Mouse (Mus musculus) stomach, embryonic 16.5 days (tissue): Measurements from ENCODE around the gene Syt14. TPM values are rescaled to one million over a fixed set of nuclear protein-coding genes. Genes with fewer than 3 reads are reported as not detected.

Experiments used
- ATAC-seq: fragments of 200-750 bp; cut with Nextera tagmentation; 2 replicates; pipeline ENCODE4 v1.8.0; 2017; ENCODE audit warnings: moderate number of reproducible peaks, moderate TSS enrichment; ENCODE audit not compliant: insufficient read depth, low FRiP score
- H3K27ac ChIP-seq: fragments of 300-500 bp; sonication (generic); 2 replicates; pipeline ENCODE4 v1.5.1; 2014; ENCODE audit warnings: low read length
- H3K27me3 ChIP-seq: fragments of 300-500 bp; sonication (generic); 2 replicates; pipeline ENCODE4 v1.6.1; 2014; ENCODE audit warnings: low read length, control low read depth, mixed read lengths; ENCODE audit not compliant: control insufficient read depth, insufficient read depth
- H3K36me3 ChIP-seq: fragments of 300-500 bp; sonication (generic); 2 replicates; pipeline ENCODE4 v1.6.1; 2014; ENCODE audit warnings: low read length; ENCODE audit not compliant: control insufficient read depth, insufficient read depth
- H3K4me1 ChIP-seq: fragments of 300-500 bp; sonication (generic); 2 replicates; pipeline ENCODE4 v1.6.1; 2014; ENCODE audit warnings: low read length, control low read depth, mixed read lengths; ENCODE audit not compliant: control insufficient read depth, insufficient read depth
- H3K4me2 ChIP-seq: fragments of 300-500 bp; sonication (generic); 2 replicates; pipeline ENCODE4 v1.6.1; 2014; ENCODE audit warnings: low read depth, low read length, mixed read lengths
- H3K4me3 ChIP-seq: fragments of 300-500 bp; sonication (generic); replicated peaks from 2 replicates; pipeline ENCODE4 v1.5.1; 2014; ENCODE audit warnings: mild to moderate bottlenecking, low read length
- H3K9ac ChIP-seq: fragments of 300-500 bp; sonication (generic); 2 replicates; pipeline ENCODE4 v1.6.1; 2014; ENCODE audit warnings: low read length
- H3K9me3 ChIP-seq: fragments of 300-500 bp; sonication (generic); replicated peaks from 2 replicates; pipeline ENCODE4 v1.6.1; 2016; ENCODE audit warnings: low read length, control low read depth; ENCODE audit not compliant: control insufficient read depth
- WGBS: fragments of 180-500 bp; shearing (Covaris S2); extraction: QIAGEN DNeasy Blood & Tissue Kit; methylation state at CpG from one replicate; pipeline ENCODE4 v1.1.7; 2014; 5-methylcytosine and 5-hydroxymethylcytosine counted together
- polyA plus RNA-seq: library from polyadenylated mRNA; unstranded; fragments of >200 nt; fragmentation: Nextera tagmentation; extraction: Ambion mirVana; gene quantifications from 2 replicates; pipeline ENCODE4 v1.2.1, GENCODE M21; 2015

Gene Syt14
- polyA plus RNA-seq, 1 experiment from 2014 or later, result 1.3 TPM

GRCm38 (mm10) chr1:192898742-192899141, 136.8 kb downstream of the Syt14 start:
- Histone ChIP-seq H3K36me3 (no peaks in the 10 kb centered on the region), H3K9me3 (no peaks in the 10 kb centered on the region), H3K4me2 (no peak overlapping the region), H3K9ac (no peak overlapping the region), H3K4me3 (no peak overlapping the region), H3K27me3 (no peaks in the 10 kb centered on the region), H3K27ac (no peak overlapping the region), H3K4me1 (0 out of 2 replicates have a peak, but pooled peaks cover 3% of the 10 kb centered on the region)
- no peak for ATAC-seq
- 55% methylated on average over 2 of the region's 2 CpGs for WGBS

- ATAC-seq, result no peak
- Histone ChIP-seq H3K27ac (no peak overlapping the region), H3K4me3 (no peak overlapping the region), H3K9me3 (no peaks in the 10 kb centered on the region), H3K4me2 (no peak overlapping the region), H3K36me3 (no peaks in the 10 kb centered on the region), H3K4me1 (0 out of 2 replicates have a peak, but pooled peaks cover 3% of the 10 kb centered on the region), H3K9ac (no peak overlapping the region), H3K27me3 (no peaks in the 10 kb centered on the region)
- WGBS, result 70% methylated on average over 10 of the region's 10 CpGs
Observed at GRCm38 (mm10) chr1:192897218-192897617, 138.4 kb downstream of the Syt14 start.

GRCm38 (mm10) chr1:192896076-192896475, 139.5 kb downstream of the Syt14 start:
- WGBS, result 88% methylated on average over 3 of the region's 3 CpGs
- Histone ChIP-seq H3K4me3 (no peak overlapping the region), H3K27ac (no peak overlapping the region), H3K4me2 (no peak overlapping the region), H3K36me3 (no peaks in the 10 kb centered on the region), H3K4me1 (0 out of 2 replicates have a peak, but pooled peaks cover 3% of the 10 kb centered on the region), H3K27me3 (no peaks in the 10 kb centered on the region), H3K9me3 (no peaks in the 10 kb centered on the region), H3K9ac (no peak overlapping the region)
- no peak for ATAC-seq

- no peak for ATAC-seq
- H3K9me3 ChIP-seq, result no peaks in the 10 kb centered on the region
- no peaks in the 10 kb centered on the region for H3K27me3 ChIP-seq
- H3K9ac ChIP-seq, result no peak overlapping the region
- no peak overlapping the region for H3K27ac ChIP-seq
- H3K4me2 ChIP-seq, result no peak overlapping the region
- H3K4me3 ChIP-seq, result no peak overlapping the region
- H3K4me1 ChIP-seq, result no peaks in the 10 kb centered on the region; the same call in 1 of the 2 replicates
- 61% methylated on average over 3 of the region's 3 CpGs for WGBS
- H3K36me3 ChIP-seq, result no peaks in the 10 kb centered on the region
Observed at GRCm38 (mm10) chr1:192890716-192891115, 144.9 kb downstream of the Syt14 start.

GRCm38 (mm10) chr1:192882617-192883295, 152.8 kb downstream of the Syt14 start:
- Histone ChIP-seq H3K27me3 (no peaks in the 10 kb centered on the region), H3K4me1 (no peaks in the 10 kb centered on the region), H3K9ac (no peak overlapping the region), H3K4me3 (no peak overlapping the region), H3K9me3 (no peaks in the 10 kb centered on the region), H3K4me2 (no peak overlapping the region), H3K36me3 (no peaks in the 10 kb centered on the region), H3K27ac (no peak overlapping the region)
- no peak for ATAC-seq
- 70% methylated on average over 2 of the region's 2 CpGs for WGBS

GRCm38 (mm10) chr1:192880130-192880529, 155.4 kb downstream of the Syt14 start:
- H3K4me3 ChIP-seq, result no peak overlapping the region
- ATAC-seq, result no peak
- H3K4me1 ChIP-seq, result no peaks in the 10 kb centered on the region
- H3K9me3 ChIP-seq, result no peaks in the 10 kb centered on the region
- H3K27ac ChIP-seq, result no peak overlapping the region
- H3K36me3 ChIP-seq, result no peaks in the 10 kb centered on the region
- no peak overlapping the region for H3K9ac ChIP-seq
- no peaks in the 10 kb centered on the region for H3K27me3 ChIP-seq
- no peak overlapping the region for H3K4me2 ChIP-seq
- 74% methylated on average over 4 of the region's 4 CpGs for WGBS

GRCm38 (mm10) chr1:192879086-192879580, 156.4 kb downstream of the Syt14 start:
- Histone ChIP-seq H3K9ac (no peak overlapping the region), H3K9me3 (no peaks in the 10 kb centered on the region), H3K36me3 (no peaks in the 10 kb centered on the region), H3K27me3 (no peaks in the 10 kb centered on the region), H3K4me1 (no peaks in the 10 kb centered on the region), H3K4me3 (no peak overlapping the region), H3K4me2 (no peak overlapping the region), H3K27ac (no peak overlapping the region)
- no peak for ATAC-seq
- 82% methylated on average over 7 of the region's 7 CpGs for WGBS

- no peaks in the 10 kb centered on the region for H3K36me3 ChIP-seq
- no peaks in the 10 kb centered on the region for H3K4me1 ChIP-seq
- H3K9me3 ChIP-seq, result no peaks in the 10 kb centered on the region
- H3K4me2 ChIP-seq, result no peak overlapping the region
- H3K9ac ChIP-seq, result no peak overlapping the region
- H3K27ac ChIP-seq, result no peak overlapping the region
- no peaks in the 10 kb centered on the region for H3K27me3 ChIP-seq
- no peak for ATAC-seq
- no peak overlapping the region for H3K4me3 ChIP-seq
- 68% methylated on average over 5 of the region's 5 CpGs for WGBS
Observed at GRCm38 (mm10) chr1:192872841-192873240, 162.7 kb downstream of the Syt14 start.

GRCm38 (mm10) chr1:192869761-192870160, 165.8 kb downstream of the Syt14 start:
- no peak for ATAC-seq
- Histone ChIP-seq H3K9me3 (no peaks in the 10 kb centered on the region), H3K36me3 (no peaks in the 10 kb centered on the region), H3K27ac (no peak overlapping the region), H3K4me3 (no peak overlapping the region), H3K4me1 (no peaks in the 10 kb centered on the region), H3K4me2 (no peak overlapping the region), H3K27me3 (no peaks in the 10 kb centered on the region), H3K9ac (no peak overlapping the region)
- 83% methylated on average over 1 of the region's 1 CpGs for WGBS
